Mouse (Mus musculus): Measurements from ENCODE around the gene Cacna2d2.
"Not testable (repeated sequence)": the region's sequence is repeated elsewhere in the genome, so short reads cannot be mapped to it uniquely, and the experiment has no call there.

Cacna2d2 gene

DNA sequence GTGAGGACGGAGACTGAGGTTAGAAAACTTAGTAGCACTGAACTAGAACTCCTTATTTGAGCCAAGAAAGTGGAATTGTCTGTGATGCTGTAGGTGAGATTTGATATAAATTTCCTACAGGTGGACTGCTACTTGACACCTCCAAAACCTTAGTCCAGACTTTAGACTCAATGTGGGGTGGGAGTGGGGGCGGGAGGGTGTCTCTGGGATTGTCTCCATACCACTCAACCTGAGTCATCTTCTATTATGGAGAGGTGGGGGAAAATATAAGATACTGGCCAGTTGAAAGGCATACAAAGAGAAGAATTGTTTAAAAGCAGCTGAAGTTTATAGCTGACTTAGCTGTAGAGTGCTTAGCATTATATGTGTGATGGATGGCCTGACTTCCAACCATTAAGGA lies 156.3 kb downstream of the Cacna2d2 start:
- no peak for DNase-seq (ENCODE audit: low spot score)

DNA sequence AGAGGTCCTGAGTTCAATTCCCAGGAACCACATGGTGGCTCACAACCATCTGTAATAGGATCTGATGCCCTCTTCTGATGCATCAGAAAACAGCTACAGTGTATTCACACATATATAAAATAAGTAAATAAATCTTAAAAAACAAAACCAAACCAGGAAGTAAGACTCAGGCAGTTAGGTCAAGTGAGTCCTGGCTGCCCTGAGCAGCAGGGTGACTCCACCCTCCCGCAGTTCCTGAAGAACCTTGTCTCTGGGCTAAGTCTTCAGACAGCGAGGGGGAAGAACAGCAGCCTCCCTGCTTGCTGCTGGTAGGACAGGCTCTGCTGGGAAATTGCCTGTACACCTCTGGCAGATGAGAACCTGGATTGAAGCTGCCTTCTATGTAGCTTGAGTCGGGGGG lies 156.9 kb downstream of the Cacna2d2 start:
- DNase-seq (ENCODE audit: low spot score) = no peak

DNA sequence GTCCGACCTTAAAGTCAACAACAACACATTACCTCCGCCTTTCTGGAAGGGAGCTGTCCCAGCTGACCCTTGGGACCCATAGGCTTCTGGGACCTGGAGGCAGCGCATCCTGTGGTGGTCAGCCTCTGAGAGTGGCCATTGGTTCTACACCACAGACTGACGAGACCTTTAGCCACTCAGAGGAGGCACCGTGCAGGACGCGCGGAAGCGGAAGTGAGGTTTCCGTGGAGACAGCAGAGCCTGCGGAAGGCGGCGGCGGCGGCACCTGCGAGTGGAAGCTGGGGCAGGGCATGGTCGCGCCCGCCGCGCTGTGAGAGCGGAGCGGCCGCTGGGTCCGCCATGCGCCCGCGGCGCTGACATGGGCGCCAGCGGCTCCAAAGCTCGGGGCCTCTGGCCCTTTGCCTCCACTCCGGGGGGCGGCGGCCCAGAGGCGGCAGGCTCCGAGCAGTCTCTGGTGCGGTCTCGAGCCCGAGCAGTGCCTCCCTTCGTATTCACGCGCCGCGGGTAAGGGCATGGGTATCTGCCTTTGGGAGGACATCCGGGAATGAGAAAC lies 163.7 kb downstream of the Cacna2d2 start, which contains the start of gene Tusc2:
Tusc2 (plus strand) TSS at position 227 of the 553 bp plus-strand sequence.
- DNase-seq (ENCODE audit: low spot score) = peak; percentile 92

DNA sequence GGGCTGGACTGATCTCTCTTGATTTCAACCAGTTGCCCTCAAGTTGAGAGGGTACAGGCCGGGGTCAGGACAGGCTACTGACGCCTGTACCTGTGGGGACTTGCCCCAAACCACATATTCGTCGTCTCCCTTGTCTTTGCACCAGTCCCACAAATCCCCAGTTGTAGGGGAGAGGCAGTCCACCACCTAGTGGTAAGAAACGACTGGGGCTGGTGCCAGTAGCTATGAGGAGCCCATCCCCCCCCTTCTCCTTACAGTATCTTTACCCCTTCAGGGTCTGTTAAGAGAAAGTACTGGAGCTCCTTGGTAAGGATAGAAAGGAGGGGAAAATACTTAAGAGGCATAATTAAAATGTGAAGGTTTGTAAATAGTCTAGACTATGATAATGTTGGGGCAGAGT lies 166.1 kb downstream of the Cacna2d2 start:
- DNase-seq (ENCODE audit: low spot score) = not testable (repeated sequence)

DNA sequence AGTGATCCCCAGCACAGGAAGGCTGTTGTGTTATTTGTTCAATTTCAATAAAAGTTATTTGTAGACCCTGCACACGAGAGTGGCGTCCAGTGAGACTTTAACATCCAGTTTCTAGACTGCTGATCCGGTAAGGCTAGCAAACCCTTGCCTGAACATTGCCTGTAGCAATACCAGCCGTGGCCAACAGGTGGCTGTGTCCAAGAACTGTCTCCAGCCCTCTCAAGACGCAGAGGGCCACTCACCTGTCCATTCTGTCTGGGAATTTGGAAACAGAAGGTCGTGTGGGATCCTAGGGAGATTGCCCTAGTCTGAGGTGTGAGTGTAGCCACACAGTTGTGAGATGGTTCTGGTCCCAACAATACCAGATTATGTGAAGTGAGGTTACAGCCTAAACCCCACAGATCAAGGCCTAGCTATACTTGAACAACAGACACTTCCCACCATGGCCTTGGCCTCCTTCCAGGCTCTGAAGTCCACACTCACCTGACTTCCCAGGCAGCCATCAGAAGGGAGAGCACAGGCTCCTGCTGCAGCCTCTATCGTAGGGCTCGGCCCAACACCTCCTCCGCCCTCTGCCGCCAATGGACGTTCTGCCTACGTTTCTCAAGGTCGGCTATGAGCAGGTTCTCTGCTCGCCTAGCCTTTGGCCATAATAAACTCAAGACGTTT lies 166.8 kb downstream of the Cacna2d2 start:
- peak; percentile 53 for DNase-seq (ENCODE audit: low spot score)

DNA sequence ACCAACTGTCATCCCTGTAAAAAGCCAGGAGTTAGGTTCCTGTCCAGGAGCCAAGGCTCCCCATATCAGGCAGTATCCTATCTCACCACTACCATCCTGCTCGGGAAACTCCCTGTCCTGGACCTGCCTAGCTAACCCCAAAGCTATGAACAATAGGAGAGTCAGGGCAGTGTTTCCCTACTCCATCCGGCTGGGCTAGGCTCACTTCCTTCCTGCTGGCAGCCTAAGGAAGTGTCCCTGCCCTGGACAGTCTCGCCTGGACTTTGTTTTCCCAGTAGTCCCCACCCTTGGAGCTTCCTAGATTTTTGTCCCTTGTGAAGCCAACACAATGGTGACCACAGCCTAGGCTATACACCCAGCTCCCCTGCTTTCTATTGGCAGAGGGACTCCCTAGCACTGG lies 167.4 kb downstream of the Cacna2d2 start:
- DNase-seq (ENCODE audit: low spot score) = no peak

DNA sequence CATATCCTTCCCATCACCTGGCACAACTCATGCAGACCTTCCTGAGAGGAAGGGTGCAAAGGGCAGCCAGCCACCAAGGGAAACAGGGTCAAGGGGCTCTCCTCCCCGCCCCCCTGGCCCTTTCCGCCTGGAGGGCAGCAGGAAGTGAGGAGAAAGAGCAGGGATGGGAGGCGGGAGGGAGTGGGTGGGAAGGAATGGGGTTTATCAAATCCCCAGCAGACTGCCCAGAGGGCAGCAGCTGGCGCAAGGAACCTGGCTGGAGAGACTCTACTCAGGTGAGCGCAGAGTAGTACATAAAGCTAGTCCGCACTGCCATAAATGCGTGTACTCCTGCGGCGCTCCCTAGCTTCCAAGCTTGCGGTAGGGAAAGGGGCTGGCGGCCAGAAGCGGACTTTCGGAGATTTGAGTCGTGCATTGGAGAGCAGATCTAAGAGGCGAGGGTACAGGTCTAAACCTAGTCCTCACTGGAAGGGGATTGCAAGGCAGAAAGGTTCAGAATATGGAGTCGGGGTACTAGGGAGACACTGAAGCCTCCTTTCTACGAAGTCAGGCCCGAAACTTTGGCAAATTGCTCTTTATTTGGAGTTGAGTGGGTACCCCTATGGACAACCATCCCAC lies 168.4 kb downstream of the Cacna2d2 start, which contains the start of gene Hyal2:
Hyal2 (plus strand) TSS at position 244 of the 618 bp plus-strand sequence.
- no peak for DNase-seq (ENCODE audit: low spot score)

DNA sequence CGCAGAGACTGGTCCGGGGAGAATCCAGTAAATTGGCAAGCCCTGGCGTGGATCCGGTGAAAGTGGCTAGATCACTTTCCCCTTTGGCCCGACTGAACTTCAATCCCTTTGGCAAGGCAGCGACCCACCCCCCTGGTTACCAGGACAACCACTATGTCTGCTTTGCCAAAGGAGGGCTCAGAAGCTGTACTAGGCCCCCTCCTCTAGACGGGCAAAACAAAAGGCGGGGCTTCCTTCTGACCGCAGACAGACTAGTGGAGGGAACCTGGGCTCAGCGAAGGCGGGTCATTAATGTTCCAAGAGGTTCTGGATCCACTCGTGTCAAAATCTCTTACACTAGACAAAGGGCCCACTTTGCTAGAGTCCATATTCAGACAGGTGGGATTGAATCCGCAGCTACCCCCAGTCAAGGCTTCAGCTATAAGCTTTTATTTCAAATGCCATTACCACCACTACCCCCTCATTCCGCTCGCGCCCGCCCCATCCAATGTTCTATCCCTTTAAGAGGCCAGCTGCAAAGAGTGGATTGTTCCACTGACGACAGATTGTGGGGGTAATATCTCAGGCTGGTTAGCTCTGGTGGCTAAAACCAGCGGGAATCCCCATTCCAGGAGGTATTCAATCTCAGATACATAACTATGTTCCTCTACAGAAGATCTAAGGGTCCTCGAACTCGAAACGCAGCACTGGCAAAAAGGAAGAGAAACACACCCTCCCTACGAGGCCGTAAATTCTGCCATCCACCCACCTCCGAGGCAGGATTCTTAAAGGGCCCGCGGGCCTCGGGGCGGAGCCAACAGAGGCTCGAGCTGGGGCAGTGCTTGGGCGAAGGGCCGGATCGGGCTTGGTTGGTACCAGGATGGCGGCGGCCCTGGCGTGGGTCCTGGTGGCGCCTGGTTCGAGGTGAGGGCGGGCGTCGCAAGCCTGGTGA lies 169.2 kb downstream of the Cacna2d2 start:
- DNase-seq (ENCODE audit: low spot score) = peak; percentile 72

DNA sequence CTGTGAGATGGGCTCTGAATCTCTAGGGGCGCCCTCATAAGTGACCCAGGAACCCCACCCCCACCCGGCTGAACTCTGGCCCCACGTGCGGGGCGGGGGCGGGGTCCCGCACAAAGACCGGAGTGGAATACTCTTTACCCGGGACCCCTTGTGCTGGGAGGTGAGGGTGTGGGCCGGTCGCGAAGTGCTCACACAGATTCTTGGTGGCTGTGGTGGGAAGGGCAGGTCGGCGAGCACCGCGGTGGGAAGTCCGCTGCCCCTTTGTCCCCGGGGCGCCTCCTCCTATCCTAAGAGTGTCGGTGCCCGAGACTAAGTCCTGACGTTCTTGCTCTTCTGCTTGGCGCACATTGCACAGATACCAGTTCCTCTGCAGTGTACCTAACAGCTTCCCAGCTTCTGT lies 169.9 kb downstream of the Cacna2d2 start:
- no peak for DNase-seq (ENCODE audit: low spot score)

DNA sequence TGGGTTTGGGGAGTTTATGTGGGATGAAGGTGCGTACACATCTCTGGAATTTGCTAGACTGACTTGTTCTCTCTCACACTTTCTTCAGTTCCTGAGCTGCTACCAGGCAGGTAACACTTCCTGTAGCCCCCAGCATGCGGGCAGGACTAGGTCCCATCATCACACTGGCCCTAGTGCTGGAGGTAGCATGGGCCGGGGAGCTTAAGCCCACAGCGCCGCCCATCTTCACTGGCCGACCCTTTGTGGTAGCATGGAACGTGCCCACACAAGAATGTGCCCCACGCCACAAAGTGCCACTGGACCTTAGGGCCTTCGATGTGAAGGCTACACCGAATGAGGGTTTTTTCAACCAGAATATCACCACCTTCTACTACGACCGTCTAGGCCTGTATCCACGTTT lies 170.6 kb downstream of the Cacna2d2 start:
- DNase-seq (ENCODE audit: low spot score) = no peak

DNA sequence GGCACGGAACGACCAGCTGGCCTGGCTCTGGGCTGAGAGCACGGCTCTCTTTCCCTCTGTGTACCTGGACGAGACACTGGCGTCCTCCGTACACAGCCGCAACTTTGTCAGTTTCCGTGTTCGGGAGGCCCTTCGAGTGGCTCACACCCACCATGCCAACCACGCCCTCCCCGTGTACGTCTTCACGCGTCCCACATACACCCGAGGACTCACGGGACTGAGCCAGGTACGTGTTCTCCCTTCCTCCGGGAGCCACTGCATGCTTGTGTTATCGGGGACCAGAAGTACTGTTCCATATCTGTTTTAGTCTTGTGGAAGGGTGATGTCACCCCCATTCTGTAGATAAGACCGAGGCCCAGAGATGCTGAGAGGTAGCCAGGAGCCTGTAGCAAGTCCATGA lies 171.4 kb downstream of the Cacna2d2 start:
- no peak for DNase-seq (ENCODE audit: low spot score)

DNA sequence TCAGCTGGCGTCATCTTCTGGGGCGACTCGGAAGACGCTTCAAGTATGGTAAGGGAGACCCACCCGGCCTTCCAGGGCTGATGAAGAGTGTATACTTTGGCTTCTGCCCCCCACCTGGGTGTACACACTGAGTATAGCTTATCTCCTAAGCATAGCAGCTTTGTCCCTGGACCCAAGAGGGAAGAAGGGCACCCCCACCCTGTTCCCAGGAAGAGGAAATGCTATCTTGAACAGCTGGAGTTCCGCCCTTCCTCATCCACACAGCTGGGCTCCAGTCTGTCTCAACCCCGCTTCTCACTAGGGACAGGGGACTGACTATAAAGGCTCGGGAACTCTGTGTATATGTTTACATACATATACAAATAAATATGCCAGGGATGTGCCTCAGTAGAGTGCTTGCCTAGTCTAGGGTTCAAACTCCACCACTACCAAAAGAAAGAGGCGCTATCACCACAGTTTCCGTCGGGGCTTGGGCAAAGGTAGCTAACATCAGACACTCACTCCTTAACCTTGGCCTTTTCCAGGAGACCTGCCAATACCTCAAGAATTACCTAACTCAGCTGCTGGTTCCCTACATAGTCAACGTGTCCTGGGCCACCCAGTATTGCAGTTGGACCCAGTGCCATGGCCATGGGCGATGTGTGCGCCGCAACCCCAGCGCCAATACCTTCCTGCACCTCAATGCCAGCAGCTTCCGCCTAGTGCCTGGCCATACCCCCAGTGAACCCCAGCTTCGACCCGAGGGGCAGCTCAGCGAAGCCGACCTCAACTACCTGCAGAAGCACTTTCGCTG lies 172.3 kb downstream of the Cacna2d2 start:
- no peak for DNase-seq (ENCODE audit: low spot score)

DNA sequence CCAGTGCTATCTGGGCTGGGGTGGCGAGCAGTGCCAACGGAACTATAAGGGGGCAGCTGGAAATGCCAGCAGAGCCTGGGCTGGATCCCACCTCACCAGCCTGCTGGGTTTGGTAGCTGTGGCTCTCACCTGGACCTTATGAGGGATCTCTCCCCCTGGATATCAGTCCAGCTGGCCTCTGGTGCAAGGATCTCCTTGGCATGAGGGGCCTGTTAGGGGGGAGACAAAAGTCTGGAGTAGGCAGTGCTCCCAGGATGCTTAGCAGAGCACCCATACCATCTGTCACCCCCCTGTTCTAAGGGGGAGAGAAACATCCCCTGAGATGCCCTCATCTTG lies 172.9 kb downstream of the Cacna2d2 start:
- no peak for DNase-seq (ENCODE audit: low spot score)

DNA sequence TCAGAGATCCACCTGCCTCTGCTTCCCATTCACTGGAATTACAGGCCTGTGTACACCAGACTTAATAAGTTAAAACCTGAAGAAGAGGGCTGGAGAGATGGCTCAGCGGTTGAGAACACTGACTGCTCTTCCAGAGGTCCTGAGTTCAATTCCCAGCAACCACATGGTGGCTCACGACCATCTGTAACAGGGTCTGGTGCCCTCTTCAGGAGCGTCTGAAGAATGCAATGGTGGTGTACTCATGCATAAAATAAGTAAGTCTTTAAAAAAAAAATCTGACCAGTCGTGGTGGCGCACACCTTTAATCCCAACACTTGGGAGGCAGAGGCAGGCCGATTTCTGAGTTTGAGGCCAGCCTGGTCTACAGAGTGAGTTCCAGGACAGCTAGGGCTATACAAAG lies 174.4 kb downstream of the Cacna2d2 start:
- not testable (repeated sequence) for DNase-seq (ENCODE audit: low spot score)

DNA sequence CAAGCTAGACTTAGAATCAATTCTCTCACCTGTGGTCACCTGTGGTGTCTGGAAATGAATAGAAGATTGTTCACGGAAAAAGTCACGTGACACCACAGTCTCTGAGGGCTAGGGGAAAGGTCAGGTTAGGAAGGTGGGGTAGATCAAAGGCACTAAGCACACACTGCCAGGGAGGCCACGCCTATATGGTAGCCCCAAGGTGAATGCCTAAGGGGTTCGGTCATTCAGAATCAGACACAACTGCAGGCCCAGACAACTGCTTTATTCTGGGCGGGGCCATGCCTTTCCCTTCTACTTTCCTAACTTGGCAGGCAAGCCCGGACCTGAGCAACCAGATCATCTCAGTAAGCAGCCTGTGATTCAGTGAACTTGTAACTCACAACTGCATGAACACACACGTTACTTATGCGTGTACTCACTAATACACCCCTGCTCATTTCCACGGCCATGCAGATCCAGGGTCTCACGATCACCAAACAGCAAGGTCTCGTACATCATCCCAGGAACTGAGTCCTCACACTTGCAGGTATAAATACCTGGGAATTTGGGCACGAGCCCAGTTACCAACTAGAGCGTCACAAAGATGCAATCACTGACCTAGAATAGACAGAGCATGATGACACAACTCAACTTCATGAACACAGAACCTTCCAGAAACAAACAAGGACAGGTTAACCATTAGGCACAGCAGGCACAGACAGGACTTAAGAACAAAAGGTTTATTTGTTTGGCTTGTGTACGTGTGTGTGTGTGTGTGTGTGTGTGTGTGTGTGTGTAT lies 176.4 kb downstream of the Cacna2d2 start:
- no peak for DNase-seq (ENCODE audit: low spot score)

DNA sequence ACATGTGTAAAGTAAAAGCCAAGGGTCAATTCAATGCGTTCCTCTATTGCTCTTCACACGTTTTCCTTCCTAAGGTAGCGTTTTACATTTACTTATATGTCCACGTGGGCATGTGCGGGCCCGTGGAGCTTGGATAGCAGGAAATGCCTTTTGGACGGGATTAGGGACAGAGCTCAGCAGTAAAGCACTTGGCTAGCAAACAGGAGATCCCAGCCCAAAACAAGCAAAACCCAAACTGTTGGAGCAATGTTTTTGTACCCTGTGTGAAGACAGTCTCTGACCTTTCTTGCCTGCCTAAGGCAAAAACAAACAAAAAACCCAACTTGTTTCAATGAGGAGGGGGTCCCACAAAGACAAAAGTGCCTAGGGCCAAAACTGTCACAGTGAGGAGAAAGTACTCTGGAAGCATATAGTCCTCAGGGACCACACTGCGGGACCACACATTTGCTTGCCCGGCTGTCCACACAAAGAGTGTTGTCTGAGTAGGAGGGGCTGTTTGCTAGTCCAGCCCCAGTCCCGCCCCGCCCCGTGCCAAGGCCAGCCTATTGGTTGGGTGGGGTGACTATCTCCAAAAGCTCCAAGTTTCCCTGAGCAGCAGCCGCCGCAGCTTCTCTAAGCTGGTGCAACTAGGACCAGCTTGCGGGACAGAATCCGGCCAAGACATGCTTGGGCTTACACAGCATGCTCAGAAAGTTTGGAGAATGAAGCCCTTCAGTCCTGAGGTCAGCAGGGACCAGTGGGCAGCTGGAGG lies 177.1 kb downstream of the Cacna2d2 start, which contains the start of gene Hyal1:
Hyal1 (plus strand) TSS at position 571 of the 751 bp plus-strand sequence.
- no peak for DNase-seq (ENCODE audit: low spot score)

DNA sequence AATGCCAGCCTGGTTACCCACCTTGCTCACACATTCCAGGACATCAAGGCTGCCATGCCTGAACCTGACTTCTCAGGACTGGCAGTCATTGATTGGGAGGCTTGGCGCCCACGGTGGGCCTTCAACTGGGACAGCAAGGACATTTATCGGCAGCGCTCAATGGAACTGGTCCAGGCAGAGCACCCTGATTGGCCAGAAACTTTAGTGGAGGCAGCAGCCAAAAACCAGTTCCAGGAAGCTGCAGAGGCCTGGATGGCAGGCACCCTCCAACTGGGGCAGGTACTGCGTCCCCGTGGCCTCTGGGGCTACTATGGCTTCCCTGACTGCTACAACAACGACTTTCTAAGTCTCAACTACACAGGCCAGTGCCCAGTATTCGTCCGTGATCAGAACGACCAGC lies 178.5 kb downstream of the Cacna2d2 start:
- DNase-seq (ENCODE audit: low spot score) = no peak

DNA sequence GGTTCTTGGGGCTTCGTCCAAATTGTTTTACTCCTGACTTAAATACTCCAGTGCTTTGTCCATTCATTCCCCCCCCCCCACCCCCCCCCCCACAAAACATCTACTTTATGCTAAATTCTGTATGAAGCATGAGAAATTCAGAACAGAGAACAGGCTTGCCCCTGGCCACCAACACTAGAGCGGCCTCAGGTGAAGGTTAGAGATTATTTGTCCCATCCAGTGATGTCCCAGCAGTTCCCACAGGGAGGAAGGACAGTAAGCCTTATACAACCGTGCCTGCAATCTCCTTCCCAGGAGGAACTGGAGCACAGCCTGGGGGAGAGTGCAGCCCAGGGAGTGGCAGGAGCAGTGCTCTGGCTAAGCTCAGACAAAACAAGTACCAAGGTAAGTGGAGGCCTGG lies 179.2 kb downstream of the Cacna2d2 start, which contains the start of gene Naa80:
Naa80 (plus strand) TSS at position 301 of the 400 bp plus-strand sequence.
- DNase-seq (ENCODE audit: low spot score) = no peak

Data from T-cell, adult 2 months (primary cell).